Mouse (Mus musculus): ENCODE measurements around the gene Asb10. TPM values are rescaled to one million over a fixed set of nuclear protein-coding genes. Genes with fewer than 3 reads are reported as not detected.

The Asb10 gene
- total and polyA plus RNA-seq, 3 experiments = 0.12 to 0.32 TPM; not detected in 1

GRCm38 (mm10) chr5:24523806-24524205, 17.0 kb downstream of the Asb10 start:
- TF ChIP-seq ZMIZ1 (IDR thresholded peaks at IDR 0.05; ENCODE audit: low read depth, low read length) = no peak
- no peak for TF ChIP-seq MEF2A (IDR thresholded peaks at IDR 0.05; ENCODE audit: extremely low read depth, insufficient replicate concordance, low read depth, low read length, poor library complexity, severe bottlenecking)
- TF ChIP-seq NRF1 (IDR thresholded peaks at IDR 0.05; ENCODE audit: insufficient read depth, low read depth, low read length, poor library complexity, severe bottlenecking) = no peak
- TF ChIP-seq RAD21 (IDR thresholded peaks at IDR 0.05; ENCODE audit: low read depth, low read length) = no peak
- TF ChIP-seq NELFE (IDR thresholded peaks at IDR 0.05; ENCODE audit: low read depth, low read length) = no peak
- TF ChIP-seq MYC (IDR thresholded peaks at IDR 0.05; ENCODE audit: low read depth, low read length) = no peak
- TF ChIP-seq ZC3H11A (IDR thresholded peaks at IDR 0.05; ENCODE audit: low read depth, low read length) = no peak
- no peak for TF ChIP-seq CHD2 (IDR thresholded peaks at IDR 0.05; ENCODE audit: low read length)
- no peak for TF ChIP-seq EP300 (IDR thresholded peaks at IDR 0.05; ENCODE audit: low read depth in 1 of 2, low read length in 2 of 2)
- no peak for TF ChIP-seq MYB (IDR thresholded peaks at IDR 0.05; ENCODE audit: low read depth, low read length)
- TF ChIP-seq TBP (IDR thresholded peaks at IDR 0.05; ENCODE audit: low read depth, low read length) = no peak
- no peak for TF ChIP-seq MAFK (IDR thresholded peaks at IDR 0.05; ENCODE audit: borderline replicate concordance, low read depth, low read length)
- TF ChIP-seq BHLHE40 (IDR thresholded peaks at IDR 0.05; ENCODE audit: borderline replicate concordance, low read depth, low read length) = no peak
- H3K4me1 ChIP-seq (ENCODE audit: control insufficient read depth in 1 of 2, insufficient read depth in 2 of 2, low read length in 2 of 2) = peaks cover 3 to 10% of the 10 kb centered on the region in 2 experiments; a peak in 3 of 4 replicates
- peaks cover 0 to 9% of the 10 kb centered on the region in 2 experiments; a peak in 2 of 4 replicates for H3K36me3 ChIP-seq (ENCODE audit: control insufficient read depth in 1 of 2, insufficient read depth in 2 of 2, low read length in 2 of 2)
- peaks cover 15 to 31% of the 10 kb centered on the region in 2 experiments for H3K27me3 ChIP-seq (ENCODE audit: control insufficient read depth in 1 of 2, insufficient read depth in 2 of 2, low read length in 2 of 2)
- H3K27ac ChIP-seq (ENCODE audit: control insufficient read depth, low read depth, low read length) = no peak overlapping the region
- DNase-seq (ENCODE audit: low read depth, low spot score) = no peak
- H3K9ac ChIP-seq (ENCODE audit: control insufficient read depth, low read depth, low read length, poor library complexity, severe bottlenecking) = no peak overlapping the region
- no peaks in the 10 kb centered on the region for H3K9me3 ChIP-seq (replicated peaks; ENCODE audit: insufficient read depth, low read length)
- no peak overlapping the region for H3K4me3 ChIP-seq (ENCODE audit: control insufficient read depth in 1 of 2, insufficient read depth in 1 of 2, low read depth in 2 of 2, low read length in 2 of 2)
- no peaks in the 10 kb centered on the region for H3K79me2 ChIP-seq (ENCODE audit: control insufficient read depth, insufficient read depth, low read length, poor library complexity)

DNA sequence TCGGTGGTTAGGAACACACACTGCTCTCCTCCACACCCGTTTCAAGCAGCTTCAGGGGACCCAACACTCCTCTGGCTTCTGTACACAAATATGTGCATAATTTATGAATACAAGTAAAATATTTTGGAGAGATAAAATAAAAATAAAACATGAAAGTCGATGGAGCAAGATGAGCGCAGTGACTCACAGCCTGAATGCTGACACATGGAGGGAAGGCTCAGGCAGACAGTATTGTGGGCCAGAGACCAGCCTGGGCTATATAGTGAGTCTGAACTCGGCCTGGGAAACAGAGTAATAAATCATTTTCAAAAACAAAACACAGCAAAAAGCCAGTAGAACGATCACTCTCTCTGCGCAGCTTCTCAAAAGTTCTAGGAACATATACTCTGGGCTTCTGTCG, 19.4 kb downstream of the Asb10 start:
- Histone ChIP-seq H3K79me2 (ENCODE audit: control insufficient read depth, insufficient read depth, low read length, poor library complexity) (no peaks in the 10 kb centered on the region), H3K27me3 (ENCODE audit: control insufficient read depth in 1 of 2, insufficient read depth in 2 of 2, low read length in 2 of 2) (peaks cover 23 to 36% of the 10 kb centered on the region in 2 experiments), H3K36me3 (ENCODE audit: control insufficient read depth in 1 of 2, insufficient read depth in 2 of 2, low read length in 2 of 2) (no peaks in the 10 kb centered on the region), H3K9ac (ENCODE audit: control insufficient read depth, low read depth, low read length, poor library complexity, severe bottlenecking) (no peak overlapping the region), H3K4me1 (ENCODE audit: control insufficient read depth in 1 of 2, insufficient read depth in 2 of 2, low read length in 2 of 2) (no peaks in the 10 kb centered on the region), H3K4me3 (ENCODE audit: control insufficient read depth in 1 of 2, insufficient read depth in 1 of 2, low read depth in 2 of 2, low read length in 2 of 2) (no peak overlapping the region), H3K27ac (ENCODE audit: control insufficient read depth, low read depth, low read length) (no peak overlapping the region), H3K9me3 (replicated peaks; ENCODE audit: insufficient read depth, low read length) (no peaks in the 10 kb centered on the region)
- no peak for DNase-seq (ENCODE audit: low read depth, low spot score)
- TF ChIP-seq POLR2A (IDR thresholded peaks at IDR 0.05; ENCODE audit: control insufficient read depth in 1 of 2, insufficient read depth in 1 of 2, low read depth in 1 of 2, low read length in 2 of 2, poor library complexity in 1 of 2) (no peak), EP300 (IDR thresholded peaks at IDR 0.05; ENCODE audit: low read depth in 1 of 2, low read length in 2 of 2) (no peak), TCF12 (IDR thresholded peaks at IDR 0.05; ENCODE audit: low read depth, low read length) (no peak), MAX (IDR thresholded peaks at IDR 0.05; ENCODE audit: low read length) (no peak), POLR2AphosphoS5 (IDR thresholded peaks at IDR 0.05; ENCODE audit: borderline replicate concordance, low read depth, low read length) (no peak), ZNF384 (IDR thresholded peaks at IDR 0.05; ENCODE audit: low read depth, low read length) (no peak), MEF2A (IDR thresholded peaks at IDR 0.05; ENCODE audit: extremely low read depth, insufficient replicate concordance, low read depth, low read length, poor library complexity, severe bottlenecking) (no peak), GATA1 (IDR thresholded peaks at IDR 0.05; ENCODE audit: low read depth, low read length) (no peak), NRF1 (IDR thresholded peaks at IDR 0.05; ENCODE audit: insufficient read depth, low read depth, low read length, poor library complexity, severe bottlenecking) (no peak), BHLHE40 (IDR thresholded peaks at IDR 0.05; ENCODE audit: borderline replicate concordance, low read depth, low read length) (no peak), ZMIZ1 (IDR thresholded peaks at IDR 0.05; ENCODE audit: low read depth, low read length) (no peak), USF1 (IDR thresholded peaks at IDR 0.05; ENCODE audit: low read depth, low read length) (no peak), MXI1 (IDR thresholded peaks at IDR 0.05; ENCODE audit: low read depth, low read length) (no peak), POLR2AphosphoS2 (IDR thresholded peaks at IDR 0.05; ENCODE audit: low read length) (no peak), TBP (IDR thresholded peaks at IDR 0.05; ENCODE audit: low read depth, low read length) (no peak), ETS1 (IDR thresholded peaks at IDR 0.05; ENCODE audit: low read depth, low read length) (no peak)
